Mouse (Mus musculus): ENCODE results near the gene Hnmt. TPM values are rescaled to one million over a fixed set of nuclear protein-coding genes. Genes with fewer than 3 reads are reported as not detected.
"Not testable (repeated sequence)": the region's sequence is repeated elsewhere in the genome, so short reads cannot be mapped to it uniquely, and the experiment has no call there.

Hnmt gene
- polyA plus RNA-seq, 1 experiment from 2014 or later, result 1.3 TPM

GRCm38 (mm10) chr2:23982860-23983259 lies 66.3 kb downstream of the Hnmt start:
- WGBS, result 63% methylated on average over 1 of the region's 1 CpGs
- Histone ChIP-seq H3K27ac (ENCODE audit: low read depth) (no peak overlapping the region), H3K27me3 (replicated peaks; ENCODE audit: control insufficient read depth, insufficient read depth, low read length) (no peaks in the 10 kb centered on the region), H3K4me3 (ENCODE audit: low read depth, low read length) (no peak overlapping the region), H3K4me1 (replicated peaks; ENCODE audit: control insufficient read depth, insufficient read depth, low read length) (no peaks in the 10 kb centered on the region), H3K36me3 (ENCODE audit: control insufficient read depth, insufficient read depth, low read length) (no peaks in the 10 kb centered on the region), H3K9ac (ENCODE audit: low read length) (no peak overlapping the region), H3K4me2 (ENCODE audit: low read length) (no peak overlapping the region), H3K9me3 (ENCODE audit: control insufficient read depth, low read length) (no peaks in the 10 kb centered on the region)
- ATAC-seq (replicated peaks; ENCODE audit: low FRiP score, low TSS enrichment, low read depth) (no peak), DNase-seq (ENCODE audit: low spot score) (no peak)

GRCm38 (mm10) chr2:23960659-23961274 lies 88.4 kb downstream of the Hnmt start:
- H3K4me1 ChIP-seq (replicated peaks; ENCODE audit: control insufficient read depth, insufficient read depth, low read length); H3K4me2 ChIP-seq (ENCODE audit: low read length); H3K36me3 ChIP-seq (ENCODE audit: control insufficient read depth, insufficient read depth, low read length); H3K9ac ChIP-seq (ENCODE audit: low read length); H3K9me3 ChIP-seq (ENCODE audit: control insufficient read depth, low read length); DNase-seq (ENCODE audit: low spot score); ATAC-seq (replicated peaks; ENCODE audit: low FRiP score, low TSS enrichment, low read depth); H3K27ac ChIP-seq (ENCODE audit: low read depth); H3K4me3 ChIP-seq (ENCODE audit: low read depth, low read length); H3K27me3 ChIP-seq (replicated peaks; ENCODE audit: control insufficient read depth, insufficient read depth, low read length): not testable (repeated sequence)
- WGBS, result 92% methylated on average over 15 of the region's 15 CpGs

Other genes with a start within 250 kb of the Hnmt start
- gene Tbpl2, start 47.2 kb upstream of the Hnmt start, polyA plus RNA-seq (2014; fragmentation: Nextera tagmentation; extraction: Ambion mirVana), result not detected in 2 replicates
- gene Il1f8, start 103.8 kb upstream of the Hnmt start, polyA plus RNA-seq (2014; fragmentation: Nextera tagmentation; extraction: Ambion mirVana), result not detected in 2 replicates
- gene Il1f9, start 137.1 kb upstream of the Hnmt start, polyA plus RNA-seq (2014; fragmentation: Nextera tagmentation; extraction: Ambion mirVana), result not detected in 2 replicates
- not detected in 2 replicates for gene Il1f6, start 166.0 kb upstream of the Hnmt start, polyA plus RNA-seq (2014; fragmentation: Nextera tagmentation; extraction: Ambion mirVana)
- not detected in 2 replicates for gene Il1f5, start 227.6 kb upstream of the Hnmt start, polyA plus RNA-seq (2014; fragmentation: Nextera tagmentation; extraction: Ambion mirVana)
- gene Il1f10, start 241.8 kb upstream of the Hnmt start, polyA plus RNA-seq (2014; fragmentation: Nextera tagmentation; extraction: Ambion mirVana), result not detected in 2 replicates